Mouse (Mus musculus) myocyte (in vitro differentiated cells): ENCODE measurements around the gene Nacc1. TPM values are rescaled to one million over a fixed set of nuclear protein-coding genes. Genes with fewer than 3 reads are reported as not detected.
"Not testable (repeated sequence)": the region's sequence is repeated elsewhere in the genome, so short reads cannot be mapped to it uniquely, and the experiment has no call there.

Source experiments
- H3K27me3 ChIP-seq: one replicate; pipeline ENCODE4 v1.6.1; 2011; ENCODE audit not compliant: control insufficient read depth, insufficient read depth, insufficient read length
- H3K36me3 ChIP-seq: one replicate; pipeline ENCODE4 v1.6.1; 2011; ENCODE audit not compliant: control insufficient read depth, insufficient read depth
- H3K4me2 ChIP-seq: one replicate; pipeline ENCODE4 v1.6.1; 2011; ENCODE audit warnings: low read depth, control low read depth
- H3K4me3 ChIP-seq: one replicate; pipeline ENCODE4 v1.5.1; 2011; ENCODE audit warnings: mild to moderate bottlenecking, control low read depth, moderate library complexity
- H3K79me2 ChIP-seq: one replicate; pipeline ENCODE4 v1.6.1; 2011; ENCODE audit not compliant: control insufficient read depth, insufficient read depth
- H3ac ChIP-seq: one replicate; pipeline ENCODE4 v1.6.1; 2011; ENCODE audit not compliant: control insufficient read depth, insufficient read length
- CEBPB ChIP-seq: IDR thresholded peaks from 2 replicates; pipeline ENCODE4 v1.6.1; 2011; ENCODE audit warnings: mild to moderate bottlenecking, moderate library complexity; ENCODE audit not compliant: poor library complexity, insufficient read depth, severe bottlenecking
- E2F4 ChIP-seq: IDR thresholded peaks from one replicate; pipeline ENCODE4 v1.6.1; 2011; ENCODE audit warnings: mild to moderate bottlenecking, control low read depth, moderate library complexity; ENCODE audit not compliant: insufficient read depth
- MAX ChIP-seq: IDR thresholded peaks from one replicate; pipeline ENCODE4 v1.6.1; 2011; ENCODE audit warnings: low read depth, mild to moderate bottlenecking, control low read depth
- MYOD1 ChIP-seq, 3 experiments: IDR thresholded peaks; one replicate each; pipeline ENCODE4 v1.6.1; 2011; ENCODE audit warnings: control low read depth in 2 of 3, low read depth in 2 of 3, mild to moderate bottlenecking in 2 of 3, moderate library complexity in 1 of 3; ENCODE audit not compliant: insufficient read length in 2 of 3, control insufficient read depth in 1 of 3
- MYOG ChIP-seq, 3 experiments: IDR thresholded peaks; one replicate each; pipeline ENCODE4 v1.6.1; 2011; ENCODE audit warnings: control low read depth in 2 of 3, low read depth in 2 of 3, mild to moderate bottlenecking in 2 of 3; ENCODE audit not compliant: insufficient read length in 2 of 3, control insufficient read depth in 1 of 3, insufficient read depth in 1 of 3
- POLR2A ChIP-seq: IDR thresholded peaks from one replicate; pipeline ENCODE4 v1.6.1; 2011; ENCODE audit warnings: low read depth, mild to moderate bottlenecking, control low read depth, moderate library complexity; ENCODE audit not compliant: insufficient read length
- POLR2AphosphoS2 ChIP-seq: IDR thresholded peaks from one replicate; pipeline ENCODE4 v1.6.1; 2011; ENCODE audit warnings: low read depth, control low read depth; ENCODE audit not compliant: insufficient read length
- REST ChIP-seq: IDR thresholded peaks from one replicate; pipeline ENCODE4 v1.6.1; 2011; ENCODE audit warnings: mild to moderate bottlenecking, control low read depth, moderate library complexity; ENCODE audit not compliant: insufficient read depth, insufficient read length
- SRF ChIP-seq: IDR thresholded peaks from one replicate; pipeline ENCODE4 v1.6.1; 2011; ENCODE audit warnings: low read depth; ENCODE audit not compliant: control insufficient read depth, insufficient read length
- TCF12 ChIP-seq: IDR thresholded peaks from one replicate; pipeline ENCODE4 v1.6.1; 2011; ENCODE audit warnings: mild to moderate bottlenecking, control low read depth; ENCODE audit not compliant: poor library complexity, insufficient read depth, severe bottlenecking
- TCF3 ChIP-seq: IDR thresholded peaks from one replicate; pipeline ENCODE4 v1.6.1; 2011; ENCODE audit warnings: low read depth, control low read depth; ENCODE audit not compliant: insufficient read length
- USF1 ChIP-seq: IDR thresholded peaks from one replicate; pipeline ENCODE4 v1.6.1; 2011; ENCODE audit warnings: low read depth, mild to moderate bottlenecking, control low read depth, moderate library complexity
- polyA plus RNA-seq: library from polyadenylated mRNA; unstranded; fragments of >200 nt; fragmentation: generic; extraction: Trizol; gene quantifications from one replicate; pipeline ENCODE4 v1.2.1, GENCODE M21; 2012; ENCODE audit warnings: missing spikeins

The Nacc1 gene
- polyA plus RNA-seq, 1 experiment: 56.1 TPM

DNA sequence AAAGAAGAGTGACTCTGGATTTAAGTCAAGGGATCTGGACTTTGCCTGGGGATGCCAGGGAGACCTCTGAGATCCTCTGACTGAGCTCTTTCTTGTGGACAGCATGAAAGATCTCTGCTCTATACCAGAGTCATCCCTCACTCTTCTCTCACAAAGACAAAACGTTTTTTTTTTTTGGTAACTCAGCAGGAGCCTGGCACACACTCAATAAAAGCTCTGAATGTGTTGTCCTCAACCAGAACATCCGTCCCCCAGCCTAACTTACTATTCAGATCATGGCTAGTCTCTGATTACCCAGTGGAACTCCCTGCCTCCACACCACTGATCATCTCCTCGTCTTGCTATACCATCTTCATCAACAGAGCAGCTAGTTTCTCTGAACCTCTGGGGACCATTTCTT, 3.1 kb downstream of the Nacc1 start:
- H3K27me3 ChIP-seq: no peaks in the 10 kb centered on the region
- H3K4me3 ChIP-seq: no peak overlapping the region
- H3K4me2 ChIP-seq: no peak overlapping the region
- H3K79me2 ChIP-seq: peaks cover 77% of the 10 kb centered on the region
- H3ac ChIP-seq: no peak overlapping the region
- H3K36me3 ChIP-seq: peaks cover 15% of the 10 kb centered on the region
- no peak for TF ChIP-seq REST
- TF ChIP-seq TCF3: no peak
- TF ChIP-seq SRF: no peak
- no peak for TF ChIP-seq E2F4
- TF ChIP-seq MAX: no peak
- no peak for TF ChIP-seq POLR2A
- no peak for TF ChIP-seq USF1
- no peak for TF ChIP-seq CEBPB
- no peak for TF ChIP-seq MYOD1 (IDR thresholded peaks at IDR 0.05; ENCODE audit: control insufficient read depth in 1 of 3, insufficient read length in 2 of 3, low read depth in 2 of 3)
- TF ChIP-seq MYOG (IDR thresholded peaks at IDR 0.05; ENCODE audit: control insufficient read depth in 1 of 3, insufficient read depth in 1 of 3, insufficient read length in 2 of 3, low read depth in 2 of 3): no peak
- no peak for TF ChIP-seq TCF12
- no peak for TF ChIP-seq POLR2AphosphoS2

DNA sequence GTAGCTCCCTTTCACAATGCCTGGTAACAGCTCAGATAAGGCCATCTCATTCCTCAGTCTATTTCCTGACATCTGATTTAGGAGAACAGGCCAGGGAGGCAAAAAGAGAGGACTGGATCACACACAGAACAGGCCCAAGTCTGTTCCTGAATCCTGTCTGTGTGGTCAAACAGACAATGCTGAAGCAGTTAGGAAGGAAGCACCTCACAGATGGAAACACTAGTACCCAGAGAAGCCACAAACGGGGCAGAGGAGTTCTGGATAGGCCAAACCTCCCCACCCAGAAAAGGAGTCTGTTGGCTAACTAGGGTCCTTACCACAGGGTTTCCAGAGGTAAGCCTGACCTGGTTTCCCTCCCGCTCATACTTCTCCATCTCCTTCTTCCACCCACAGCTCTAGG, 5.4 kb downstream of the Nacc1 start:
- H3K4me3 ChIP-seq: no peak overlapping the region
- no peak overlapping the region for H3ac ChIP-seq
- peaks cover 94% of the 10 kb centered on the region for H3K79me2 ChIP-seq
- TF ChIP-seq POLR2A (no peak), TCF12 (no peak), SRF (no peak), POLR2AphosphoS2 (no peak), REST (no peak), USF1 (no peak), TCF3 (no peak), E2F4 (no peak), CEBPB (no peak), MYOD1 (IDR thresholded peaks at IDR 0.05; ENCODE audit: control insufficient read depth in 1 of 3, insufficient read length in 2 of 3, low read depth in 2 of 3) (no peak), MYOG (IDR thresholded peaks at IDR 0.05; ENCODE audit: control insufficient read depth in 1 of 3, insufficient read depth in 1 of 3, insufficient read length in 2 of 3, low read depth in 2 of 3) (no peak)
- peaks cover 15% of the 10 kb centered on the region for H3K36me3 ChIP-seq
- H3K4me2 ChIP-seq: no peak overlapping the region
- no peaks in the 10 kb centered on the region for H3K27me3 ChIP-seq

GRCm38 (mm10) chr8:84681476-84681875, 6.2 kb downstream of the Nacc1 start:
- Histone ChIP-seq H3K4me2 (no peak overlapping the region), H3K79me2 (peaks cover 94% of the 10 kb centered on the region), H3K36me3 (peaks cover 15% of the 10 kb centered on the region), H3ac (no peak overlapping the region), H3K27me3 (no peaks in the 10 kb centered on the region), H3K4me3 (no peak overlapping the region)
- no peak for TF ChIP-seq MAX
- TF ChIP-seq POLR2A: no peak
- TF ChIP-seq MYOD1 (IDR thresholded peaks at IDR 0.05; ENCODE audit: control insufficient read depth in 1 of 3, insufficient read length in 2 of 3, low read depth in 2 of 3): no peak
- no peak for TF ChIP-seq USF1
- TF ChIP-seq REST: no peak
- TF ChIP-seq CEBPB: no peak
- TF ChIP-seq TCF12: no peak
- no peak for TF ChIP-seq TCF3
- no peak for TF ChIP-seq POLR2AphosphoS2
- TF ChIP-seq MYOG (IDR thresholded peaks at IDR 0.05; ENCODE audit: control insufficient read depth in 1 of 3, insufficient read depth in 1 of 3, insufficient read length in 2 of 3, low read depth in 2 of 3): no peak
- no peak for TF ChIP-seq SRF

DNA sequence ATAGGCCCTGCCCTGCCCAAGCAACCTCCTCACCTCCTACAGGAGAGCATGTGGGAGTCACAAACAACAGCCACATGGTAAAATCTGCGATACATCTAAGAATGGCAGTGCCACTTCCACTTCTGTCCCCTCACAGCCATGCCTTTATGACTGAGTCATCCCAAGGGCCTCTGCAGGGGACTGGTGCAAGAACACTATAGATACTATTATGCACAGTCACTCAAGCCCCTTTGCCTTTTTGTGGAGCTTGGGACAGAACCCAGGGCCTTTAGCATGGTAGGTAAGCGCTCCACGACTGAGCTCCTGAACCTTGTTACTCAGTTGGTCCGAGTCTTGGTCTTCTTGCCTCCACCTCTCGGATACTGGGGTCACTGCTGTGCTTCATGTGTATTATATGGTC, 10.4 kb downstream of the Nacc1 start:
- H3K27me3 ChIP-seq: no peaks in the 10 kb centered on the region
- TF ChIP-seq USF1 (no peak), CEBPB (no peak), REST (no peak), SRF (no peak), TCF3 (no peak), TCF12 (no peak)
- no peak overlapping the region for H3ac ChIP-seq
- no peak overlapping the region for H3K4me3 ChIP-seq
- H3K4me2 ChIP-seq: no peak overlapping the region
- H3K79me2 ChIP-seq: peaks cover 52% of the 10 kb centered on the region
- H3K36me3 ChIP-seq: peaks cover 14% of the 10 kb centered on the region

DNA sequence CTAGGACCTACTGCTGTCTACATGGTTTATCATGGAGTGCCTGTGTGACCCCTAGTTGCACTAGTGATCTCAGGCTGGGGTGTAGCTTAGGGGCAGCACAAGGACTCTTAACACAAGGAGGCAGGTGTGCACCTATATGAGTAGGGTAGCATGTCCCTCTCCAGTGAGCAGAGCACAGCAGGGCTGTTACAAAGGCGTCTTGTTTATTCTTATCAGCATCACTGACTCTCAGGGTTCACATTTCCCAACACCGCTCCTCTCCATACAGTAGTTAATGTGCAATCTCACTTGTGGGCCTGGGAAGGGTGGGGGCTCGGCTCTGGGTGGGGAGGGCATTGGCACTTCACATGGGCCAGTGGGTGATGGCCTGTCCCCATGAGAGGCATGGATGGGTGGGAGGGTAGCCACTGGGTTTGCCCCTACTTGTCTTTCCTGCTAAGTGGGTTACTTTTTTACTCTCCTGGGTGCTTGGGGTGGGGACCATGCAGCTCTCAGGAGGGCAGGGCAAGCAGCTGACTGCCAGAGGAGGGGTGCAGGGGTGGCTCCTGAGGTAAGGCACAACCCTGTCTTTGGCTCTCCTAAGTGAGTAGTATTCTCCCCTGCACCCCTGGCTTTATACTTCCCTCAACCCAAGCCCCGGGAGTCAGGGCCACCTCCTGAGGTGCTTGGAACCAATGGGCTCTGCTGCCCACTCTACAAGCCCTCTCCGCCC, 17.2 kb downstream of the Nacc1 start:
- H3ac ChIP-seq, H3K4me3 ChIP-seq, H3K27me3 ChIP-seq, H3K4me2 ChIP-seq, H3K36me3 ChIP-seq, H3K79me2 ChIP-seq: not testable (repeated sequence)
